Mouse (Mus musculus): Measurements from ENCODE around the gene Cmtm3. TPM values are rescaled to one million over a fixed set of nuclear protein-coding genes. Genes with fewer than 3 reads are reported as not detected.

Gene Cmtm3
- polyA plus RNA-seq, 1 experiment from 2014 or later, result 45.4 TPM

DNA sequence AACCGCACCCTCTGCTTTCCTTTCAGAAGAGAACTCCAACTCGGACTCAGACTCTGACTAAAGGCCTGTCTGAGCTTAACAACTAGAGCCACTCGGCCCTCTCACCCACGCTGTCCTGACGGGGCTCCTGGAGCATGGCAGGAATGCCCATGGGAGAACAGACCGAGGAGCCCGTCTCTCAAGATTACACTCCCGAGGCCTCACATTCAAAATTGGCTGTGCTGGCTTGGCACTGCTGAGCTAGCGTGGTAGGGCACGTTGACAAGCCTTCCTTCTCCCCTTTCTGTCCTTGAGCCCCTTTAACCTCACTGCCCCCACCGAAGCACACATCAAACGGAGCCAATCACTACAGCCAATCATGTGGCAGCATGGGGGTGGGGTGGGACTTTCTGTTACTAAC is 7.5 kb downstream of the Cmtm3 start:
- Histone ChIP-seq H3K9me3 (no peaks in the 10 kb centered on the region), H3K36me3 (peaks cover 3% of the 10 kb centered on the region), H3K27me3 (no peaks in the 10 kb centered on the region), H3K4me2 (no peak overlapping the region), H3K4me1 (replicated peaks) (peaks cover under 1% of the 10 kb centered on the region), H3K9ac (no peak overlapping the region), H3K4me3 (no peak overlapping the region), H3K27ac (no peak overlapping the region)
- ATAC-seq (ENCODE audit: low FRiP score), result no peak
- WGBS, result 57% methylated on average over 12 of the region's 12 CpGs

DNA sequence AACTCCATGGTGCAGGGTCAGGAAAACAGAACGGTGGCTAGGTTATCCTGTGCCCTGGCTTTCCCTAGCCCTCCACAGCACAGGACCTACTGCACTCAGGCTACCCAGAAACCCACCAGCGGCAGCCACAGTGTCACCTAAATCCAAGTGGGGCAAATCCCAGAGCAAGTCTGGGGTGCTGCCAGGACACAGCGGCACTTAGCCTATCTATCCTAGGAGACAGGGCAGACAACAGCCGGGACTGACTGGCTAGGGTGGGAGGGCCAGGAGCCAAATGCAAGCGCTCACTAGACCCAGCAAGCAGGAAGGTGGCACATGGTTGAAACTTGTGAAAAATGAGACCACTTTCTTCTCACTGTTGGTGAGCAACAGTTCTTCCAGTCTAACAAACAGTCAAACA is 9.8 kb downstream of the Cmtm3 start:
- Histone ChIP-seq H3K4me3 (no peak overlapping the region), H3K4me2 (no peak overlapping the region), H3K36me3 (peaks cover 5% of the 10 kb centered on the region), H3K9me3 (no peaks in the 10 kb centered on the region), H3K27me3 (no peaks in the 10 kb centered on the region), H3K27ac (no peak overlapping the region), H3K4me1 (replicated peaks) (peaks cover 3% of the 10 kb centered on the region; the same call in 1 of the 2 replicates), H3K9ac (no peak overlapping the region)
- no peak for ATAC-seq (ENCODE audit: low FRiP score)
- 85% methylated on average over 5 of the region's 5 CpGs for WGBS

DNA sequence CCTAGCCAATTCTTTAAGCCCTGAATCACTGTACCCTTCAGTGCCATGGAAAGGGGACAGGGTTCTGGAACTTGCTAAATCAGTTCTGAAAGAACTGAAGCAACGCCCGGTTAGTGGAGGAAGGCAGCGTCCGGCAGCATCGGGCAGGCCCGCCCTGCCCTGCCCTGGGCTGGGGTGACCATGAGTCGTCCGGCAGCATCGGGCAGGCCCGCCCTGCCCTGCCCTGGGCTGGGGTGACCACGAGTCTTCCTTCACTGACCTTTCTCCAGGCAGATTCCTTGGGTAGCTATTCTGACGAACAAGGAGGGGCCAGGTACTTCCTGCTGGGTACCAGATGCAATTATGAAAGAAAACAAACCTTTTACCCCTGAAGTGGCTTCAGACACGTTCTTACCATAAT is 10.8 kb downstream of the Cmtm3 start:
- 83% methylated on average over 13 of the region's 13 CpGs for WGBS
- Histone ChIP-seq H3K27me3 (no peaks in the 10 kb centered on the region), H3K27ac (no peak overlapping the region), H3K4me1 (replicated peaks) (peaks cover 3% of the 10 kb centered on the region; the same call in 1 of the 2 replicates), H3K4me2 (no peak overlapping the region), H3K9me3 (no peaks in the 10 kb centered on the region), H3K4me3 (no peak overlapping the region), H3K36me3 (peaks cover 16% of the 10 kb centered on the region), H3K9ac (no peak overlapping the region)
- no peak for ATAC-seq (ENCODE audit: low FRiP score)

DNA sequence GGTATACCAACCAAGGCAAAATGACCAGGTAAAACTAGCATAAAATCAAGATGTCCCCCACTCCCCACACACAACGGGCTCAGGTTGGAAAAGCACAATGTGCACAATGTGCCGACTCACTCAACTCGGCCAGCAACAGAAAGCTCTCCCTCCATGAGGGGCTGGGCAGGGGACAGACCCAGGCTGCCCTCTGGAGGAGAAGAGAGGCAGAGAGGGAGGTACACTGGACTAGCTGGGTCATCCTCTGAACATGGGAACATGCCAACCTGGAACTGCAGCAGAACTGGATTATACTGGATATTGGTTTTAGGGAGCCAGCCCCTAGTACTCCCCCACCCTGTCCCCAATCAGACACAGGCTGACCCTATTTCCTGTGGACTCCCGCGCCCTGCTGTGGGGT is 14.0 kb downstream of the Cmtm3 start:
- ATAC-seq (ENCODE audit: low FRiP score), result no peak
- no peak overlapping the region for H3K27ac ChIP-seq
- H3K36me3 ChIP-seq, result peaks cover 20% of the 10 kb centered on the region
- no peak overlapping the region for H3K9ac ChIP-seq
- no peaks in the 10 kb centered on the region for H3K27me3 ChIP-seq
- no peak overlapping the region for H3K4me3 ChIP-seq
- H3K4me2 ChIP-seq, result no peak overlapping the region
- H3K9me3 ChIP-seq, result no peaks in the 10 kb centered on the region
- 61% methylated on average over 5 of the region's 5 CpGs for WGBS
- peaks cover 3% of the 10 kb centered on the region; the same call in 1 of the 2 replicates for H3K4me1 ChIP-seq (replicated peaks)

DNA sequence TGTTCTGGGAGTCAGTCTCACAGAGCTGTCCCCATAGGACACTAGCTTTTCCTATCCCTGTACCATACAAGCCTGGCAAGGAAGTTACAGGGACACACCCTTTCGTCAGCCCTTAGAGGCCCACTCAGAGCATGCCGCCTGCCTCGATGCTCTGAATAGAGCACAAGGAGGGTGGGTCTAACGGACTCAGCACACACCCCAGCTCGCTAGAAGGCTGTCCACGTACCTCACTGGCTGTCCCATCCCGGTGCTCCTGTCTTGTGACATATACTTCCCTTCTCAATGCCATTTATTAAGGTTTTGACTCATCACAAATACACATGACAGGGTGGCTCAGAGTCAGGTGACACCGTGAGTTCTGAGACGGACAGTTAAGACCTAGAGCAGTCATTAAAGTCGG is 15.3 kb downstream of the Cmtm3 start:
- Histone ChIP-seq H3K36me3 (peaks cover 20% of the 10 kb centered on the region), H3K9me3 (no peaks in the 10 kb centered on the region), H3K27me3 (no peaks in the 10 kb centered on the region), H3K4me1 (replicated peaks) (peaks cover 7% of the 10 kb centered on the region), H3K9ac (no peak overlapping the region), H3K4me2 (no peak overlapping the region), H3K4me3 (no peak overlapping the region), H3K27ac (no peak overlapping the region)
- ATAC-seq (ENCODE audit: low FRiP score), result no peak
- 93% methylated on average over 10 of the region's 10 CpGs for WGBS

DNA sequence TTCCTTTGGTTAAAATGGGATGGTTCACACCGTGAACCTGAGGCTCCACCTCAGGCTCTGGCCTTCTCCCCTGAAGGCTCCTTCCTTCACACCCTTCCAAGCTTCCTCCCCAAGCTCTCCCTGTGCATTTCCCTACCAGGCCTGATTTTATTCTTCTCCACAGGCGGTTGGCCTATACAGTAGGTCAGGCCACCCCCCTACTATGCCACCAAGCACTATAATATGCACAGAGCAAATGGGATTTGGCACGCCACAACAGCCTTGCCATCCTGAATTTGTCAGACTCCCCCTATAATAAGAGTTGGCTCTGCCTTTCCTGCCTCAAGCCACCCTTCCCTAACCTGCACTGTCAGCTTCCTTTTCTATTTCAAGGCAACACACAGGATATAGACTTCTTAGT is 19.4 kb downstream of the Cmtm3 start:
- H3K27ac ChIP-seq, result no peak overlapping the region
- no peak overlapping the region for H3K4me2 ChIP-seq
- no peaks in the 10 kb centered on the region for H3K27me3 ChIP-seq
- H3K4me1 ChIP-seq (replicated peaks), result peaks cover 13% of the 10 kb centered on the region
- H3K4me3 ChIP-seq, result no peak overlapping the region
- ATAC-seq (ENCODE audit: low FRiP score), result no peak
- H3K36me3 ChIP-seq, result peaks cover 17% of the 10 kb centered on the region
- H3K9me3 ChIP-seq, result no peaks in the 10 kb centered on the region
- 76% methylated on average over 3 of the region's 3 CpGs for WGBS
- no peak overlapping the region for H3K9ac ChIP-seq

DNA sequence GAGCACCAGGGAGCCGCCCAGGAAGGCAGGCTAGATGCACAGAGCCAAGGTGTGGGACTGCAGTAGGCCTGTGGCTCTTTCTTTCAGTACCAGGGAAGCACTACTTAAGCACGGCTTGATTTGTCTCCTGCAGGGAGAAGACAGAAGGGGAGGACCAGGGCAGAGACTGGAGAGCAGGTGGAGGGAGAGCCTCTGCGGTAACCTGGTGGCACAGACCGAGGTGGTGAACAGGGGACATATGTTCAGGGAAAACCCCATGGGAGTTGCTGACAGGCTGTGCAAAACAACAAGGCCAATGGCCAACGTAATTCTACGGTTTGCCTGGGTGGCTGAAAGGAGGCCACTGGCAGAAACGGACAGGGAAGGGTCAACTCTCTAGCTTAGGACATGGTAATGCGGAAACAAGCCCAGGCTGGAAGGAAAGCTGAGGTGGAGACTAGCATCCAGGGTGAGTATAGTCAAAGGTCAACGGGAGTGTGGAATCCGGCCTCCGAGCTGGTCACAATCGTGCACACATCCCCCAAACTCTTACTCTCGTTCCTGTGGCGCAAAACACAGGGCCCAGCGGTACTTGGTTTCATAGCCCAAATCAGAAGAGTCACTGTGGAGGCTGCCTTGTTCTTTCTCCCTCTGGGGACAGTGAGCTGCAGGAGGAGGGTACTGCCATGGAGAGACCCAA is 20.7 kb downstream of the Cmtm3 start:
- Histone ChIP-seq H3K9ac (no peak overlapping the region), H3K4me2 (no peak overlapping the region), H3K27ac (0 out of 2 replicates have a peak overlapping the region, but pooled peaks have one; percentile 8), H3K36me3 (peaks cover 5% of the 10 kb centered on the region), H3K4me3 (no peak overlapping the region), H3K27me3 (no peaks in the 10 kb centered on the region), H3K9me3 (no peaks in the 10 kb centered on the region), H3K4me1 (replicated peaks) (peaks cover 13% of the 10 kb centered on the region)
- WGBS, result 61% methylated on average over 15 of the region's 15 CpGs
- no peak for ATAC-seq (ENCODE audit: low FRiP score)

DNA sequence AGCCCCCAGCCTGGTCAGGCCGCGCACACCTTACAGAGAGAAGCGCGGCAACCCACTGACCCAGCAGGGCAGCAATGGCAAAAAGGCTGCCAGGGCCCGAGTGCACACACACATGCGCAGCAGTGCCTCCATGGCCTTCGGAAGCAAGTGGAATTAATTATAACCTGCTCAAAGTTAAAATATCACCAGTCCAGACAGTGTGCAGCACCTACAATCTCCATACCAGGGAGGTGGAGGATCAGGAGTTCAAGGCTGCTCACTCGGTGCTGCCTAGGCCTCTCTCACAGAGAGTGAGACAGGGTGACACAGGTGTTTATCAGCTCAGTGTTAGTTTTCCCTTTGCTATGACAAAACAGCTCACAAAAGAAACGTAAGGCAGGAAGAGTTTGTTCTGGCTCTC is 26.5 kb downstream of the Cmtm3 start:
- no peak for ATAC-seq (ENCODE audit: low FRiP score)
- no peaks in the 10 kb centered on the region for H3K27me3 ChIP-seq
- H3K4me3 ChIP-seq, result no peak overlapping the region
- 93% methylated on average over 9 of the region's 9 CpGs for WGBS
- no peaks in the 10 kb centered on the region for H3K9me3 ChIP-seq
- H3K4me1 ChIP-seq (replicated peaks), result peaks cover 28% of the 10 kb centered on the region
- H3K9ac ChIP-seq, result no peak overlapping the region
- H3K36me3 ChIP-seq, result no peaks in the 10 kb centered on the region; the same call in 1 of the 2 replicates
- no peak overlapping the region for H3K27ac ChIP-seq
- H3K4me2 ChIP-seq, result no peak overlapping the region

DNA sequence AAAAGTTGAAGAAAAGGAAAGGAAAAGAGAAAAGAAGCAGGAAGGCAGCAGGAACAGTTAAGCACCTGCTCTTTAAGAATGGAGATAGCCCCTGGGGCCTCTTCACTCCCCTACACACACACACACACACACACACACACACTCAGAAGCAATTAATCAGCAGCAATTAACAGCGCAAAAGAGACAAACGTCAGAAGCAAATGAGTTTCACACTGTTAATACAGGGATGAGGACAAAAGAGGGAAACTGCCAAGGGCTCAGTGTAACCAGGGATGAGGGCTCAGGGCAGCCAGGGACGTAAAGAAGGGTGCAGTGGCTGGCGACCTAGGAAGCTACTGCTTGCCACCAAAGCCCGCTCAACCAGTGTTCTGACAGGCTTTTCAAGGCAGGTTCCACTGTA is 28.2 kb downstream of the Cmtm3 start:
- Histone ChIP-seq H3K9me3 (no peaks in the 10 kb centered on the region), H3K36me3 (no peaks in the 10 kb centered on the region), H3K4me1 (replicated peaks) (peaks cover 28% of the 10 kb centered on the region), H3K27ac (peak overlapping the region; percentile 37; the same call in 1 of the 2 replicates), H3K9ac (peak overlapping the region; percentile 6; the same call in 1 of the 2 replicates), H3K27me3 (no peaks in the 10 kb centered on the region), H3K4me3 (no peak overlapping the region), H3K4me2 (0 out of 2 replicates have a peak overlapping the region, but pooled peaks have one; percentile 3)
- peak; percentile 59 for ATAC-seq (ENCODE audit: low FRiP score)
- WGBS, result 29% methylated on average over 5 of the region's 5 CpGs

DNA sequence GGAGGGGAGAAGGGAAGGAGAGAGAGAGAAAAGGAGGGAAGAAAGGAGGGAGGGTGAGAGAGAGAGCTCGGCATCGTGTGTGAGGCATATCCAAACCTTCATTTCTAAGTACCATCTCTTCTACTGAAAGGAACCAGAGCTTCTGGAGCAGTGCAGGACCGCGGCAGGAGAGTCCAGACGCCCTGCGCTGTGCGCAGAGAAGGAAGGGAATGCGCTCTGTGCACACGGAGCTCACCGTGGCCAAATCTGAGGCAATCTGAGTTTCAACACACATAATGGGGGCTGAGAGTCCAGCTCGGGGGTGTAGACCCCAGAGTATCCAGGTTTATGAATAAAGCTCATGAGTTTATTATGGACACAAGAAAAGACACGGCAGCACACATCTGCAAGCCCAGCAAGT is 30.4 kb downstream of the Cmtm3 start:
- Histone ChIP-seq H3K27me3 (no peaks in the 10 kb centered on the region), H3K4me1 (replicated peaks) (peaks cover 34% of the 10 kb centered on the region), H3K36me3 (no peaks in the 10 kb centered on the region), H3K4me2 (no peak overlapping the region), H3K4me3 (no peak overlapping the region), H3K9me3 (no peaks in the 10 kb centered on the region), H3K9ac (no peak overlapping the region), H3K27ac (no peak overlapping the region)
- WGBS, result 81% methylated on average over 12 of the region's 12 CpGs
- ATAC-seq (ENCODE audit: low FRiP score), result no peak

DNA sequence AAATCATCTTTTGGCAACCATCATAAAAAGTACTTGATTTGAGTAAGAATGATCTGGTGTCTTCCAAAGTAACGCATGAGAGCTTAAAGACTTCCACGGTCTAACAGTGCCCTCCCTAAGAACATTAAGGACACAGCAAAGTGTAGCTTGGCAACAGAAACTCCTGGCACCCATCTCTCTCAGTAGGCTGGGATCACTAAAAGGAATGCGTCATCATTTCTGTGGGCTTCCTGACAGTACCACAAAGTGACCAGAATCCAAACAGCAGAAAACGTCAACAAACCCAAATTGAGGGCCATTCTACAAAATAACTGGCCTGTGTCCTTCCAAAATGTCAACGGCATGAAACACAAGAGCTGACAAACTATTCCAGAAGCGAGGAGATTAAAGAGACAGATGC is 30.9 kb downstream of the Cmtm3 start:
- no peak overlapping the region for H3K4me3 ChIP-seq
- no peak overlapping the region for H3K4me2 ChIP-seq
- H3K4me1 ChIP-seq (replicated peaks), result peaks cover 38% of the 10 kb centered on the region
- H3K36me3 ChIP-seq, result no peaks in the 10 kb centered on the region
- ATAC-seq (ENCODE audit: low FRiP score), result no peak
- no peak overlapping the region for H3K9ac ChIP-seq
- no peaks in the 10 kb centered on the region for H3K27me3 ChIP-seq
- H3K9me3 ChIP-seq, result no peaks in the 10 kb centered on the region
- WGBS, result 70% methylated on average over 6 of the region's 6 CpGs
- no peak overlapping the region for H3K27ac ChIP-seq

DNA sequence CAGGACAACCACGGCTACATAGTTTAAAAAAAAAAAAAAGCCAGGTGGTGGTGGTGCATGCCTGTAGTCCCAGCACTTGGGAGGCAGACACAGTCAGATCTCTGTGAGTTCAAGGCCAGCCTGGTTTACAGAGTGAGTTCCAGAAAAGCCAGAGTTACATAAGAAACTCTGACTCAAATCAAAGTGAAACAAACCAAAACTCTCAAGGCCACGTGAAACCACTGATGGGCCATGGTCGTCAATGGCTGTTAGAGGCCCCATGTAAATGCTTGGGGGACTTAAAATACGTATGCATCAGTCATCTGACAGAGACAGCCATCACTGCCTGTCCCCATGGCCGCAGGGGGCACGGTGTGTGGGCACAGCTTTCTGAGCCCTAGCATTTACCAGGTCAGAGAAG is 31.9 kb downstream of the Cmtm3 start:
- no peaks in the 10 kb centered on the region for H3K27me3 ChIP-seq
- ATAC-seq (ENCODE audit: low FRiP score), result no peak
- WGBS, result 81% methylated on average over 6 of the region's 6 CpGs

DNA sequence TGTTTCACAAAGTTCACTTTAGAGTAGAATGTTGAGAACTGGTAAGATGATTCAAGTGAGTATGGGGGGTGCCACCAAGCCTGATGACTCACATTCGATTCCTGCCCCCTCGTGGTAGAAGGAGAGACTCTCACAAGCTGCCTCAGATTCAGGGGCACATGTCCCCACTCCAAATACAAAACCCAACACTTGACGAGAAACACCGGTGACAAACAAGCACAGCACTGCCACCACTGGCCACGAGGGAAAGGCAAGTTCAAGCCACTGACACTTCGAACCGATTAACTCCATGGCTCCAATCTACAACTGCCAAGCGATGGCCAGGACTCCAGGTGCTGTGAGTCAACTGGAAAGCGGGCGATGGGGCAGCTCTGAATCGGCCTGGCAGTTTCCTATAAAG is 34.6 kb downstream of the Cmtm3 start:
- Histone ChIP-seq H3K27ac (no peak overlapping the region), H3K4me1 (replicated peaks) (peaks cover 37% of the 10 kb centered on the region), H3K4me2 (no peak overlapping the region), H3K36me3 (no peaks in the 10 kb centered on the region), H3K4me3 (no peak overlapping the region), H3K27me3 (no peaks in the 10 kb centered on the region), H3K9ac (no peak overlapping the region), H3K9me3 (no peaks in the 10 kb centered on the region)
- WGBS, result 83% methylated on average over 11 of the region's 11 CpGs
- ATAC-seq (ENCODE audit: low FRiP score), result no peak

More for the DNA sequence above, 31.9 kb downstream of the Cmtm3 start:
- Histone ChIP-seq H3K9ac (no peak overlapping the region), H3K4me3 (no peak overlapping the region), H3K36me3 (no peaks in the 10 kb centered on the region), H3K4me2 (no peak overlapping the region), H3K9me3 (no peaks in the 10 kb centered on the region), H3K4me1 (replicated peaks) (peaks cover 48% of the 10 kb centered on the region), H3K27ac (no peak overlapping the region)

All from hindbrain, embryonic 13.5 days (tissue).